Mouse (Mus musculus) ovary, postnatal 36 days (tissue): Measurements from ENCODE around the gene Pgm5.
A peak's percentile ranks its signal among the peaks of the same experiment; 100 is the strongest.
"Not testable (repeated sequence)": the region's sequence is repeated elsewhere in the genome, so short reads cannot be mapped to it uniquely, and the experiment has no call there.

Source experiments
- DNase-seq: peaks from one replicate; pipeline ENCODE4 v3.0.0; 2022; ENCODE audit warnings: low spot score, mixed read lengths

The Pgm5 gene

GRCm38 (mm10) chr19:24861612-24862451 lies at the start of gene Pgm5:
Gene Pgm5 (minus strand): TSS chr19:24861855.
- DNase-seq = peak; percentile 50

- DNase-seq = no peak
These were observed 46.9 kb upstream of the Pgm5 start for GRCm38 (mm10) chr19:24908385-24909155.

GRCm38 (mm10) chr19:24907655-24908054 lies 46.0 kb upstream of the Pgm5 start:
- no peak for DNase-seq

GRCm38 (mm10) chr19:24902821-24903220 lies 41.2 kb upstream of the Pgm5 start:
- DNase-seq = no peak

- no peak for DNase-seq
These were observed 40.6 kb upstream of the Pgm5 start for GRCm38 (mm10) chr19:24902256-24902655.

DNA sequence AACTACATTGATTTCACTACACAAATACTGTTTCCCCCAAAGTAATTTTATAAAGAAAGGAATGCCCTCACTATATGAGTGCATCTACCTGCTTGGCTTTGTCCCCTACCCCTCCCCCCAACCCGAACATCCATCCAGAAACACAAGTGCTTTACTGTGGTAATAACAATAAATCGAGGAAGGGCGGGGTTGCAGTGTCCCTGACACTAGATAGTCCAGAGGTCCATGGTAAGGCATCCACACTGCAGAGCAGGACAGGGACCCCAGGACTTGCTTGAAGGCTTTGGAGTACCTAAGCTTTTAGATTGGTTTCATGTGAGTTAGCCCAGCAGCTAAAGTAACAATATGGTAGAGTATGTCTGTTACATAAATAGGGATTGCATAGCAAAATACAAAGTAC lies 40.0 kb upstream of the Pgm5 start:
- DNase-seq = no peak

- no peak for DNase-seq
These were observed 39.0 kb upstream of the Pgm5 start, which contains the start of gene Foxd4 for GRCm38 (mm10) chr19:24900581-24901220. Gene Foxd4 (minus strand): TSS chr19:24901197.

DNA sequence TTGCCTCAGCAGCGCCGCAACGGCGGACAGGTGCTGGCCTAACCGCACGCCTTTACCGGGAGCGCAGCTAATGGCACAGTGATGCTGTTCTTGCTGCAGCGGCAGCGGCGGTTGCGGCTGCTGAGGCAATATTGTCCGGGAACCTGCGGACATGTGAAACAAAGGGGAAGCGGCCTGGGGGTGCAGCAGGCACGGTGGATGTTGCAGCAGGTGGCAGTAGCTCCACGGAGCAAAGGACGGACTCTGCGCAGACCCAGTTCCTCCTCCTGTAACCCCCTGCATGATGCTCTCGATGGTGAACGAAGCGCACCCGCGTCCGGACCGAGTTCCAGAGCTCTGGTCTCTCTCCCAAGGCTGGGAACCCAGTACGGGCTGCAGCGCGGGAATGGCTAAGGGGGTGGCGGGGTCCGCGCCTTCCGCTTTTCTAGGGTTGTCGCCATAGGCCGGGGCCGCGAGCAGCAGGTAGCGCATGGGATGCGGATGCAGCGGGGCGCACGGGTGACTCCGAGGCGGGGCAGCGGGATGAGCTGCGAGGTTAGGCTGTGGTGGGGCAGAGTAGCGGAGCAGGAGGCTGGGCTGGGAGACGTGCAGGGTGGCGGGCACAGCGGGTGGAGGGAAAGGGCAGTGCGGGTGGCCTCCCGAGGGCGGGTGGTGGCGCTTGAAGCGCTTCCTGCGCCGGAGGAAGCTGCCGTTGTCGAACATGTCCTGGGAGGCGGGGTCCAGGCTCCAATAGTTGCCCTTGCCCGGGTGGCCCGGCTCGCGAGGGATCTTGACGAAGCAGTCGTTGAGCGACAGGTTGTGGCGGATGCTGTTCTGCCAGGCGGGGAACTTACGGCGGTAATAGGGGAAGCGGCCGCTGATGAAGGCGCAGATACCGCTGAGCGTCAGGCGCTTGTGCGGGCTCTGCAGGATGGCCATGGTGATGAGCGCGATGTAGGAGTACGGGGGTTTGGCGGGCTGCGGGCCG lies 38.2 kb upstream of the Pgm5 start:
- DNase-seq = no peak

DNA sequence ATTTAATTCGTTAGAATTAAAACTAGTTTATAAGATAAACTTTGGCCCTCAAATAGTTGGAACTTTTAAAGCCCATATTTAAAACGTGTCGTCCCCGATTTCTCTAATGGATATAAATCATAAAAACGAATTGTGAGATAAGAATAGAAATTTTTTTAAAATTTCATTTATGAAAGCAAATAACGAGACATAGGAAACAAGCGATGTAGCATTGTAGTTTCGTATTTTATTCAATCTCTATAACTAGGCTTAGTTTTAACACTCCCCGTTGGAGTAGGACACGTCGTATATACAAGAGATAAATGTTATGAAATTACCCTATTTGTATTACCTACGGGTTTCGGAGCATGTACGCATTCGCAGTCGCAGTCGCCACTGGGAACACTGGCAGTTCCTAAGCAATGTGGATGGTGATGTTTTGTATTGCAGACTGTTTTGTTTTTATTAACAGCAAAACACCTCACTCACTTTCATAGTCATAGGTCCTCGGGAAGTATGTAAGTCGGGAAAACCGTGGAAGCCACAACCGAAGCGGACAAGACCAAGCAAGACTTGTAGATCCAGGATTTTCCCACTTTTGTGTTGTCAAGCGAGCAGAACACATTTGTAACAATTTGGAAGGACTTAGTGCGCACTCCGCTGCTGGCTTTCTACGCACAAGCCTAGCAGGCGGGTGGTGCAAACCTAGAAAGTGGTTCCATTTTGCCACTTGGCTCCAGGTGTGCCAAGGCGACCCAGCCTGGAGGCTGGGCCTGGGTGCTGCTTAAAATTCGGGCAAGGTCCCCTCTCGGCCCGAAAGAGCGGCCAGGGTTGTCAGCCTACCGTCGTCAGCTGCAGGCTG lies 37.3 kb upstream of the Pgm5 start:
- no peak for DNase-seq

- no peak for DNase-seq
These were observed 36.5 kb upstream of the Pgm5 start for GRCm38 (mm10) chr19:24897896-24898736.

DNA sequence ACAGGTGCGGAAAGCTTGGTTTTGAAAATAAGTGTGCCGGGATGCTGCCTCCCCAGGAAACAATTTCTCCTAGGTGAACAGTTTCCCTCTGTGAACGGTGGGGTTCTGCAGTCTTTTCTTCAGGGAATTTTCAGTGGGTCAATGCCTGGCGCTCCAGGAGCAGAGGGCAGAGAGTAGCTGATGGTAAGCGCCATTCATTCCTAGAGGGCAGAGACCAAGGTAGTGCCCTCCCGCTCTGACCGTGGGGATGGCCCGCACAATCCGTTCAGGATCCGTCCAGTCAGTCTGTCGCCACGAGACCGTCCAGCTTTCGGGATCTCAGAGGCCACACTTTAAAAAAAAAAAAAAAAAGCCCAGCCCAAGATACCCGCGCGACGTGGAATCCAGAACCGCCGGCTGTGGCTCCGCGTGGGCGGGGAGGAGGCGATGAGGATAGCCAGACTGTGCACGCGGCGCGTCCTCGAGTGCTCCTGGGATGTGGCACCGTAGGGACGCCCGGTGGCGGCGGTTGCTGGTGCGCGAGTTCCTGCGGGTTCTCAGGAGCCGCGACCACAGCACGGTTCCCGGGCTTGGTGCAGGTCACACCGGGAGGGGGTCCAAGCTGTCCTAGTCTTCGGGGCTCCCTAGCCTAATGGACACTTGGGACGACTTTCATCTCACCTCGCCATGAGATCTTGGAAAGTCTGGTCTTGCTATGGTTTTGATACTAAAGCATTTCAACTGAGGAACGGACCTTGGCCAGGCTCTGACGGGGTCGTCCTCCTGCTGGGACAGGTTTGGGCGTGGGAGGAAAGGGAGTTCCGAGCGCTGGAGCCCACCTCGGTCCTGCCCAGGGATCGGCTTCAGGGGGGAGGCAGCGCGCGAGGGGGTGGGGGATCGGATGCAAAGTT lies 35.6 kb upstream of the Pgm5 start:
- no peak for DNase-seq

- DNase-seq = no peak
These were observed 34.9 kb upstream of the Pgm5 start for GRCm38 (mm10) chr19:24896536-24896935.

DNA sequence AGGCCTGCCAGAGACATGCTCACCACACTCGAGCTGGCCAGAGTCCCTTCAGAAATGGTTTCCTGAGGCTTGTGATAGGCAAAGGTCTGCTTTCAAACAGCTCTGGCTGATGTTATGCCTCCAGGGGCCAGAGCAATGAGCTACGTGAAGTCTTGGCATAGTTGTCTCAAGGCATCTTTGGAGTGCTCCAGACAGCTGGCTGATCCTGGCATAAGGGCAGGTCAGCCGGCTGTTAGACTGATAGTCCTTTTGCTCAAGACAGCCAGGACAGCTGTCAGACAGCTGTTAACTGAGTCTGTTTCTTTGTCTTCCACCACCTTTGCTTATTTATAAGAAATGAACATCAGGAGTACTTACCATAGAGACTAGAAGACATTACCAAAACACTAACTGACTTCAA lies 25.2 kb upstream of the Pgm5 start:
- DNase-seq = no peak

DNA sequence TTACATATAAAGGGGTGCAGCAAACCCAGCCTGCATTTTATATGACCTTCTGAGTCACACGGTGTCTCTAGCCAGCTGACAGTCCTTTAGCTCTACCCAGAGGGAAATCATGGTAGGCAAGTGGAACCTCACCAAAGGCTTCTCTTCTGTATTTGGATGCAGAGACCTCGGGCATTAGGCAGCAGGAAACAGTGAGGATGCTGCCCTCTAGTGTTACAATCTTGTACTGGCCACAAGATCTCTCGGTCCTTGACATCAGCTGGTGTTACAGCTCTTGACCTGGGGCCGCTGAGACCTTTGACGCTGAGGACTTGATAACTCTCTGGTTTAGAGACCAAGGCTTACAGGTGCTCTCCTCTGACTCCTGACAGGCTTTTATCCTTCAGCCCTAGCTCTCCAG lies 23.8 kb upstream of the Pgm5 start:
- peak; percentile 16 for DNase-seq

DNA sequence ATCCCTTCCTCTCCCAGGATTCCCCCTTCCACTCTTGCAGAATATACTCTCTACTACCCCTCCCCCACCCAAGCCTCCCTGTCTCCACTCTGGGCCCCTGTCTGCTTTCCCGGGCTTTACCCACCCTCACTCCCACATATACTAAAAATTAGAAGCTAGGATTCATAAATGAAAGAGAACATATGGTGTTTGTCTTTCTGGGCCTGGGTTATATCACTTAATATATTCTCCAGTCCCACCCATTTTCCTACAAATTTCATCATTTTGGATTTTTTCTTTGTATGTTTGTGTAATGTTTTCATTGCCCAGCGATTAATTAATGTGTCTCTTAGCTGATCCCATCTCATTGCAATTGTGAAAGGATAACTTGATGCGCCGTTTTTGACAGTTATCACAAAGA lies 19.6 kb upstream of the Pgm5 start:
- DNase-seq = no peak

GRCm38 (mm10) chr19:24875129-24875870 lies 13.6 kb upstream of the Pgm5 start, which contains the start of gene Gm10053:
Gene Gm10053 (plus strand): TSS chr19:24875686.
- DNase-seq = not testable (repeated sequence)

GRCm38 (mm10) chr19:24873873-24874272 lies 12.2 kb upstream of the Pgm5 start:
- DNase-seq = no peak
